Mouse (Mus musculus): ENCODE measurements around the gene Smc5.

The Smc5 gene

DNA sequence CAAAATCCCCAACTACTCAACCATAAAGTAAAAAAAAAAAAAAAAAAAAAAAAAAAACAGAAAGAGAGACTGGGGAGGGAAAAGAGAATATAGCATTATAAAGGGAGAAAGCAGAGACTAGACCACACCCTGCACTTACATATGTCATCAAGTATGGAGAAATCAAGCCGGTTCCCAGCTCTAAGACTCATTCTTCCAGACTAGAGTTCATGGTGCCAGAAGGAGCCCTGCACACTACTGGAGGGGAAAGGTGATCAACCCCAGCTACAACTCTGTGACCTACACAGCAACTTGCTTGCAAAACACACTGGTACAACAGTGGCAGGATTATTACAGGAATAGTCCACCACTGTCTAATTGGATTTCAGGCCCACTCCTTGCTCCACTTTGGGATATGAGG, 84.0 kb downstream of the Smc5 start:
- no peak for DNase-seq (ENCODE audit: low read depth, low spot score)

DNA sequence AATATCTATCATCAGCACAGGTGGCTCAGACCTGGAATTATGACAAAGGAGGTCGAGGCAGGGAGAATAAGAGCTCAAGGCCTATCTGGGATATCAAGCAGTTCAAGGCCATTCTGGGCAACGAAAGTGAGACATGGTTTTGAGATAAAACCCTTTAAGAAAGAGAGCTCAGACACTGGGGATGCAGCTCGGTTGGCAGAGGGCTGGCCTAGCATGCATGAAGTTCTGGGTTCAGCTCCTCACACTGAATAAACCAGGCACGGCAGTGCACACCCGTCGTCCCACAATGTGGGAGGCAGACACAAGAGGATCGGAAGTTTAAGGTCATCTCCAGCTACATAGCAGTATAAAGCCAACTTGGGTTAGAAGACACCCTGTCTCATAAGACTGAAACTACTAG, 84.7 kb downstream of the Smc5 start:
- DNase-seq (ENCODE audit: low read depth, low spot score): no peak

DNA sequence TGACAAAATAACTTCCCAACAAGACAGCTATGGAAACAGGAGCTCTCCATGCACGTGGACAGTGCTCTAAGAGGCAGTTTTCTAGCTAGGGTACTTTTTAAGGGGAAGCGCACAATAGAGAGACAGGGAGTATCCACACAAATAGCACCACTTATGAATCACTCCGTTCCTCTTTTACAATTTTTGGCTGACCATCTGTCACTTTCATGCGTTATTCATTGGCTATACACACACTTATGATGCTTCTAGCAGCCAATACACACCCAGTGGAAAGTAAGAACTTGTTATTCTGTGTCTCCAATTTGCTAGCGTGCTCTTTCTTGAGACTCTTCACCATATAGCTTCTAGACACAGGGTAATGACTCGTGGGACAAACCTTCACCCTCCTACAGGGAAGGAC, 86.0 kb downstream of the Smc5 start:
- DNase-seq (ENCODE audit: low read depth, low spot score): peak; percentile 83

DNA sequence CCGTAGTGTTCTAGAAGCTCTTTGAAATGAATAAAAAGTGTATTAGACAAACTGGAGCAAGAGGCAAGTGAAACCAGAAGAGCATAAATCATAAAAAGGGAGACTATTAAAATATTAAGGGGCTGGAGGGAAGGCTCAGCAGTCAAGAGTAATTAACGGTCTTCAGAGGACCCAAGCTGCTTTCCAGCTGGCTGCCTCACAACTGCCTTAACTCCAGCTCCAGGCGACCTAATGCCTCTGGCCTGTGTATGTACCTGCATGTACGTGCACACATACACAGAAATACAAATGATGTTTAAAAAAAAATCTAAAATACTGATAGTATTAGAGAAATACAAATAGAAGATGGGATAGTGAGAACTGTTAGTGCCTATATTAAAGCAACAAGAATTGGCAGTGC, 89.6 kb downstream of the Smc5 start:
- DNase-seq (ENCODE audit: low read depth, low spot score): no peak

DNA sequence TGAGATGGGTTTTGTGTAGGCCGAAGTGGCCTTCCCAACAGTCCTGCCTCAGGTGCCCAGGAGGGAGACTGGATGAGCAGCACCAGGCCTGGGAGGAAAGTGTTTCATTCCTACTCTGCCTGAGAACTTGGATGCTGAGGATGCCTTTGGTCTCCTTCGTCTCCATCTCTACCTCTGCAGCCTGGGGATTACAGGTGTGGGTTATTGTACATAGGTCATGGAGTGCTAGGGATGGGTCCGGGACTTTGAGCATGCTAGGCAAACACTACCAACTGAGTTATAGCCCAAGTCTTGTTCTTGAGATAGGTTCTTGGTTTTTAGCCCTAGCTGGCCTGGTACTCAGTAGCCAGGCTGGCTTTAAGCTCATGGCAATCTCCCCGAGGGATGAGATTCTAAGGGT, 90.2 kb downstream of the Smc5 start:
- DNase-seq (ENCODE audit: low read depth, low spot score): no peak

DNA sequence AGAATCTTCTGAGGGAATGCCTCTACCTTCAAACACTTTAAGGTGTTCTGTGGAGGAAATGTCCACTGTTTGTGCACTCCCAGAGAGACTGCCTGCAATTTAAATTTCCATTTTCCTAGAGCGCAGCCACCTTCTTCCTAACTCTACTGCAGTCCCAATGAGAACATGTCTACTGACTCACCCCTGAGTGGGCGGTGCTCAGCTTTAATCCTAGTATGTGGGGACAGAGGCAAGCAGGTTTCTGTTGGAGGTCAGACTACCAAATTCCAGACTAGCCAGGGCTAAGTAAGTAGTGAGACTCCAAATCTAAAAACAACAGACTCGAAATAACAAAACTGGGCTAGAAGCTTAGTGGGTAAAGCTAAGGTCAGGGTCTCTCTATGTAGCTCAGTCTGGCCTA, 95.2 kb downstream of the Smc5 start:
- DNase-seq (ENCODE audit: low read depth, low spot score): peak; percentile 65

DNA sequence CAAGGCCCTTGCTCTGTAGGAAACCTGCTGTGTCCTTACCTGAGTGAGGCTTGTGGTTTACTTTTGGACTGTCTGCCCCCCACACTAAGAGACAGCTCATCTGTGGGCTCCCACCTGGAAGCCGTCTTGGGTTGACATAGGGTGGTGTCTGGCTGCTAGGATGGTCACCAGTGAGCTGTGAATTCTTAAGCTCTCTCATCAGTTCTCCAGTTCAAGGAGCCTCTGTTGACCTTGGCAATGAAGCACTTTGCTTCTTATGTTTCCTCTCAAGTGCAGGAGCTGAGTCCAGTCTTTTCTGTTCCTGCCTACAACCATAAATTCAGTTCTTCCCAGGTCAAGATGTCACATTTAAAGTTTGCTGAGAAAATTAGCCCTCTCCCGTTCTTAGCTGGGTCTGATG, 98.2 kb downstream of the Smc5 start:
- no peak for DNase-seq (ENCODE audit: low read depth, low spot score)

DNA sequence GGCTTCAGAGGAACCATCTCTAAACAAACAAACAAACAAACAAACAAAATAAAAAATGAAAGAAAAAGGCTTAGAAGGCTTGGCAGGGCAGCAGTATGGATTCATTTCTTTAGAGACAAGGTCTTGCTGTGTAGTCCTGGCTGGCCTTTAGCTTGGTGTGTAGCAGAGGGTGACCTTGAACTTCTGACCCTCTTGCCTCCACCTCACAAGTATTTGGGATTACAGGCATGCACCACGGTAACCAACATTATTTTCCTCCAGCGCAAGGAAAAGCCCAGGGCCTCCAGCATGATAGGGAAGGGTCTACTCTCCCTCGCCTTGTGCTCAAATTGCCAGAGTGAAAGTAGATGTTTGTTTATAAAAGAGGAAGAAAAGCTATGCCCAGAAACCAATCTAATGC, 98.6 kb downstream of the Smc5 start:
- DNase-seq (ENCODE audit: low read depth, low spot score): no peak

DNA sequence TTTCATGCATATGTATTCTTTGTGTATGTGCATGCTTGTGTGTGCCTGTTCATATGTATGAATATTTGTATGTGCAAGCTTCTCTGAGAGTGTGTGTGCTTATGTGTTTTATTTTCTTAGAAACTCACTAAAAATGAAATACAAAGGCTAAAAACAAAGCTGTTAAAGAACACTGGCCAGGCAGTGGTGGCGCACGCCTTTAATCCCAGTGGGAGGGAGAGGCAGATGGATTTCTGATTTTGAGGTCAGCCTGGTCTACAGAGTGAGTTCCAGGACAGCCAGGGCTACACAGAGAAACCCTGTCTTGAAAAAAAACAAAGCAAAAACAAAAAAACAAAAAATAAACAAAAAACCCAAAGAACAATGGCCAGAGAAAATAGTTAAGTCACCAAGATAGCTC, 102.6 kb downstream of the Smc5 start:
- no peak for DNase-seq (ENCODE audit: low read depth, low spot score)

DNA sequence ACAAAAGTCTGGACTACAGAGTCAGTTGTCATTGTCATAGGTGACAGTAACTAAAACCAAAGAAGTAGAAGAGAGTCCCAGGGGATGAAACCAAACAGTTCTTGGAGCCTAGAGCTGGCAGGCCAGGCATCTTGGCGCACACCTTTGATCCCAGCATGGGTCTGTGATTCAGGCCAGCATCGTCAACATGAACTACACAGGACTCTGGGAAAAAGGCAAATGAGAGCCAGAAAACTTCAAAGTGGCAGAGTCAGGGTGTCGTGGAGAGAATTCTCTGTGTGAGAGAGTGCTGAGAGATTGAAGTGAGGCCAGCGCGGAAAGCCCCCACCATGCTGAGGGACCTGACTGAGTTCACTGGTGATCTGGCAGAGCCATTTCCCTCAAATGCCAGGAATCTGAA, 103.2 kb downstream of the Smc5 start:
- DNase-seq (ENCODE audit: low read depth, low spot score): peak; percentile 73

DNA sequence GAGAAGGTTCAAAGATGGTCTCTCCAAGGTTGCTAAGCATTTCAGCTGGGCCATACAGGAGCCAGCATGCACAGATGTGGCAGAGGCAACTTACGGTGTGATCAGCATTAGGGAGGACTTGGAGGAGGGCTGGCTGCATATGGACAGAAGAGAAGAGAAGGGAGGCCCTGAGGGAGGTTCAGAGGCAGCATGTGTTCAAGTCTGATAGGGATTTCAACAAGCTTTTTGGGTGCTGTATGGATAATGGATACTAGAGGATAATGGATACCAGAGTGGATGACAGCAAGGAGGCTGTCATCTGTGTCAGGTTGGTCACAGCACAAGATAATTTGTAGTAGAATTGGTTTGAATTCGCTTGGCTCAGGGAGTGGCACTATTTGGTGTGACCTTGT, 104.0 kb downstream of the Smc5 start:
- DNase-seq (ENCODE audit: low read depth, low spot score): no peak

DNA sequence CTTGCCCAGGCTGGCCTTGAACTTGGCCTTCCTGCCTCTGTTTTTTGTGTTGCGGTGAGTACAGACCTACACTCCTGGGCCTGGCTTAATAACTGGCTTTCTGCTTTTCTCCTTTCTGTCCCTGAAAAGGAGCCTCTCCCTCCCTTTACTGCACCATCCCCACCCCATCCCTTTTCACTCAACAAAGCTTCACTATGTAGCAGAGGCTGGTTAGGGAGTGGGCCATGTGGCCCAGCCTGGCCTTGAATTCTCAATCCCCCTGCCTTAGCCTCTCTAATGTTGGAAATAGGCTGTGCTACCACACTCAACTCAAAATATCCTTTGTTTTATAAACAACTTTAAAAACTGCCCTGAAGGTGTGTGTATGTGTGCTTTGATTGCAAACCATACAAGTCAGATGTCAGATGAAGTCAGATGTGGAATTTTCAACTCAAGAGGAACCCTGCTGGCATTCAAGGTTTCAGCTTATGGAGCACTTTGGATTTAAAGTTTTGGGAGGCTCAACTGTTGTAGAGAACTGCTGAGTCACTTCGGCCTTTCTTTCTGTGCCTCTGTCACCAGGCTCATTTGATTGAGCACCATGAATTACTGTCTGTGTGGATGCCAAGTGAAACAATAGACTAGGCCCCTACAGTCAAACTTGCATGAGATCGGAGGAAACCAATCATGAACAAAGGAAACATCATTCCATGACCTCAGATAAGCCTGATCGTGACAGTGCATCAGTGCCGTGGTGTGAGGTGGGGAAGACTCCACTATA, 104.6 kb downstream of the Smc5 start:
- DNase-seq (ENCODE audit: low read depth, low spot score): peak; percentile 81

DNA sequence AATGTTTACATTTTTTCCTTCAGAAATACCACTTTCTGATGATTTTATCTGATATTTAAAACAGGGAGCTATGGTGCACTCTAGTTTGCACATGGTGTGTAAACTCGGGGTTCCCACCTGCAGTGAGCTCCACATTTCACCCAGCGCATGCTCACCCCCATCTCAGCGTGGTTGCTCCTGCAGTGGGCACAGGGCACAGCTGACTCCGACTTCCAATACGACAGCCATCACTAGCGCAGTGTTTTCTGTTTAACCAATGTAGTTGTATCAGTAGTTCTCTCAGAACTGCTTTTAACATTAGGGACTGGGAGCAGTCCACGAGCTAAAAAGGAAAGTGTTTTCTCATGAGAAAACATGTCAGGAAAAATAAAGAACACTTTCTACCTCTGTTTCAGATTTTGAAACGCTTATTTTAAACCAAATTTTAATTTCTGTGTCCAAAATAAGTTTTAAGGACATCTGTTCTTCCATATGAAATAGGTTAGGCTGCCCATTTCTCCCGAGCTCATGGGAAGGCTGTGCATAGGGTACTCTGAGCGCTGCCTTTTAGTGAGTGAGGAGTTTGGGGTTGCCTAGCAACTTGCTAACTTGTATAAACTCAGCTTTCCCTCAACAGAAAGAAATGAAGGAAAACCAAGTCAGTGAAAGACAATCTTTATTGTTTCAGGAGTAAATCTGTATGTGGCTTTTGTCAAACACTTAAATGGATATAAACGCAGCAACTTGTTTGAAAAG, 107.0 kb downstream of the Smc5 start:
- DNase-seq (ENCODE audit: low read depth, low spot score): peak; percentile 68

DNA sequence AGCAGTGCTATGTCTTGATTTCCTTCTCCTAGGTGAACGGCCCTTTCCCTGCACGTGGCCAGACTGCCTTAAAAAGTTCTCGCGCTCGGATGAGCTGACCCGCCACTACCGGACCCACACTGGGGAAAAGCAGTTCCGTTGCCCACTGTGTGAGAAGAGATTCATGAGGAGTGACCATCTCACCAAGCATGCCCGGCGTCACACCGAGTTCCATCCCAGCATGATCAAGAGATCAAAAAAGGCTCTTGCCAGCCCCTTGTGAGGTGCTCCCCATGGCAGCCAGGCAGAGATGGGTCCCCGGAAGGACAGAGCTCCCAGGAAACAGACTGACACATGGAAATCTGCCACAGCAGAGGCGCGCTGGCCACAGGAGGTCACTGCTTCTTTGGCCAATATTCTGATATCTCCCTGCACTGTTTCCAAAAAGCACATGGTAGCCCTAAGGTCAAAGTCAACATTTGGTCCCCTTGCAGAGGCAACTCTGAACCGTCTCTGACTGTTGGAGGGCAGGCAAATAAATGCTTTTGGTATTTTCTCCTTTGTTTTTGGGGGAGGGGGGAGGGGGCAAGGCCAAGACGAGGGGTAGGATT, 109.0 kb downstream of the Smc5 start:
- DNase-seq (ENCODE audit: low read depth, low spot score): no peak

DNA sequence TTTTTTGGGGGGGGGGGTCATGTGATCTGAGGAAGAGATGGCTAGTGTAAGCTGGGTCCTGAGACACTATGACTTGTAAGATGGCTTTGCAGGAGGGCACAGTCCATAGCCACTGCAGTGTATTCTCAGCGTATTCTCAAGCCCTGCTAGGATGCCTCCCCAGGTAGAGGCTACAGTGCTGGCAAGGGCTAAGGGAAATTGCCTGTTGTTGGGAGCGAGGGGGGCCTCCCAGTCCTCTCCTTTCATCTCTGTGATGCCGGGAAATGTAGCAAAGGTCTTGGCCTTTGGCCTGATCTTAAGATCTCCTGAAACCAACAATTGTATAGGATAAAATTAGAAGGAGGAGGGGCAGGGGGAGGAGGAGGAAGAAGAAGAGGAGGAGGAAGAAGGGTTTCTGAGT, 110.3 kb downstream of the Smc5 start:
- no peak for DNase-seq (ENCODE audit: low read depth, low spot score)

DNA sequence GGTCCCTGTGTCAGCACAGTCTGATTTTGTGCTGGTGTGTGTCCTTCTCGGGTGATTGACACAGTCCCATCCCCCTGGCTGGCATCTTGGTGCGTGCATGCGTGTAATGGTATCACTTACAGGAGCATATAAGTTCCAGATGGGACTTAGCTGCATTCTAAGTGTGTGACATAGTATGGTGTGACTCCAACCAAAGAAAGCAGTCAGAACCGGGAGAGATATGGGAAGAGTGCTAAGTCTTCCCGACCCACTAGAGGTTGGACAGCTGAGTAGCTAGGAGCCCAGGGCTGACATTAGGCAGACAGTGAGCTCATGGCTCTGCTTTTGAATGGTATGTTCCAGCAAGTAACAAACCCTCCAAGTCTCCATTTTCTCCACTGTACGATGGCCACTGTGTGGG, 110.8 kb downstream of the Smc5 start:
- DNase-seq (ENCODE audit: low read depth, low spot score): no peak

DNA sequence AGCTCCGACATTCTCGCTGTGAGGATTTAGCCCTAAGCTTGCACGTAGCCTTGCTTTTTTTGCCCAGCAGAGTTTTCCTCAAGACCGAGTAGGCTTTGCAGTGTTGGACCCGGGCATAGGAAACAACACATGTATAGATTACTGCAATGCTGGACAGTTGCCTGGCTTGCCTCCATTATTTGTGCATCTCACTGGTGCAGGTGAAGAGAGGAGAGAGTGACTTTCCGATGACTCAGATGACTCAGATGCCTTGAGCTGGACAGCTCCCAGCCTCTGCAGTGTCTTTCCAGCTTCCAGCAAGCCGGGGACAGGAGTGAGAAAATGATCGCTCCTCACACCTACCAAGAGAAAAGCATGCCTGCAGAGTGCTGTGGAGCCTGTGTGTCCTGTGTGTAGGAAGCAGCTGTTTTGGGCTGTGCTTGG, 111.3 kb downstream of the Smc5 start:
- peak; percentile 93 for DNase-seq (ENCODE audit: low read depth, low spot score)

DNA sequence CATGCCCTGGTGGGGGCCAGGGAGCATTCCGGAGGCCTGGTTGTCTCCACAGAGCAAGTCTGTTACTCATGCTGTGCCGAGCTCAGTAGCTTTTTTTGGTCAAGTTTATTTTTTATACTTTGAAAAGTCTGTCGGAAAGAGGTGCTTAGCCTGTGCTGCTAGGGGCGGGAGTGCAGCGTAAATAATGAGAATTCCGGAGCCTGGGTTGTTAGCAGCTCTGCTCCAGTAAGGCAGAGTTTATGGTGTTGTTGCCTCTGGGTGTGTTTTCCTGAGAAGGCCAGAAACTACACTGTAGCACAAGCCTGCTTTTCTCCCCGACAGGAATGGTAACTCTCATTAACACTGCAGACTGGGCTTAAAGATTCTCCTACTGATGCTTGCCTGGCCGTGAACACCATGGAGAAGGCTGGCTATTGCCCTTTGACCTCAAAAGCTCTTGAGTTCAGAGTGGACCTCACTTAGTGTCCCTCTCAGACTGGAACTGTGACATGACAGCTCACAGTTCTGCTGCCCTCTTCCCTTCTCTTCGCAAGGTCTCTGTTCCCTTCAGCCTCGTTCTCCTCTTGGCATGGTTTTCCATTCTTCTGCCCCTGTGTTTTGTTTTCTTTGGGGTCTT, 113.8 kb downstream of the Smc5 start:
- peak; percentile 65 for DNase-seq (ENCODE audit: low read depth, low spot score)
